Mouse (Mus musculus): ENCODE measurements around the gene Ckap5.

- TF ChIP-seq MAX (IDR thresholded peaks at IDR 0.05; ENCODE audit: low read depth) (no peak), MYOG (IDR thresholded peaks at IDR 0.05; ENCODE audit: control insufficient read depth in 1 of 3, insufficient read depth in 1 of 3, insufficient read length in 2 of 3, low read depth in 2 of 3) (no peak)
These were observed 117.5 kb downstream of the Ckap5 start for GRCm38 (mm10) chr2:91644021-91644420.
